Mouse (Mus musculus) embryonic facial prominence, embryonic 14.5 days (tissue): Measurements from ENCODE around the gene Atoh8. TPM values are rescaled to one million over a fixed set of nuclear protein-coding genes. Genes with fewer than 3 reads are reported as not detected.

Experiments
- ATAC-seq: fragments of 200-750 bp; cut with Nextera tagmentation; 2 replicates; pipeline ENCODE4 v1.8.0; 2017; ENCODE audit warnings: low read depth, moderate number of reproducible peaks, moderate TSS enrichment
- DNase-seq: peaks from one replicate; pipeline ENCODE4 v3.0.0-alpha.2; 2015; ENCODE audit warnings: low spot score
- H3K27ac ChIP-seq: fragments of 300-500 bp; sonication (generic); replicated peaks from 2 replicates; pipeline ENCODE4 v1.5.1; 2014; ENCODE audit warnings: low read depth, mild to moderate bottlenecking, low read length, moderate library complexity
- H3K27me3 ChIP-seq: fragments of 300-500 bp; sonication (generic); replicated peaks from 2 replicates; pipeline ENCODE4 v1.6.1; 2014; ENCODE audit warnings: low read length; ENCODE audit not compliant: control insufficient read depth, insufficient read depth
- H3K36me3 ChIP-seq: fragments of 300-500 bp; sonication (generic); 2 replicates; pipeline ENCODE4 v1.6.1; 2014; ENCODE audit warnings: low read length, mixed read lengths; ENCODE audit not compliant: control insufficient read depth, insufficient read depth
- H3K4me1 ChIP-seq: fragments of 300-500 bp; sonication (generic); 2 replicates; pipeline ENCODE4 v1.6.1; 2014; ENCODE audit warnings: antibody characterized with exemption, low read length; ENCODE audit not compliant: control insufficient read depth, insufficient read depth
- H3K4me2 ChIP-seq: fragments of 300-500 bp; sonication (generic); 2 replicates; pipeline ENCODE4 v1.6.1; 2014; ENCODE audit warnings: low read depth, mild to moderate bottlenecking, low read length, moderate library complexity, mixed read lengths
- H3K4me3 ChIP-seq: fragments of 300-500 bp; sonication (generic); 2 replicates; pipeline ENCODE4 v1.5.1; 2014; ENCODE audit warnings: low read depth, mild to moderate bottlenecking, low read length
- H3K9ac ChIP-seq: fragments of 300-500 bp; sonication (generic); 2 replicates; pipeline ENCODE4 v1.6.1; 2014; ENCODE audit warnings: low read depth, mild to moderate bottlenecking, low read length, moderate library complexity, mixed read lengths
- H3K9me3 ChIP-seq: fragments of 300-500 bp; sonication (generic); 2 replicates; pipeline ENCODE4 v1.6.1; 2016; ENCODE audit warnings: low read length; ENCODE audit not compliant: control insufficient read depth
- WGBS: fragments of 180-500 bp; shearing (Covaris S2); extraction: QIAGEN DNeasy Blood & Tissue Kit; methylation state at CpG from one replicate; pipeline ENCODE4 v1.1.7; 2014; 5-methylcytosine and 5-hydroxymethylcytosine counted together
- polyA plus RNA-seq: library from polyadenylated mRNA; unstranded; fragments of >200 nt; fragmentation: Nextera tagmentation; extraction: Ambion mirVana; gene quantifications from 2 replicates; pipeline ENCODE4 v1.2.1, GENCODE M21; 2014

The Atoh8 gene
- polyA plus RNA-seq, 1 experiment from 2014 or later = 12.9 TPM

GRCm38 (mm10) chr6:72240042-72240441 lies 4.7 kb upstream of the Atoh8 start:
- Histone ChIP-seq H3K4me1 (peaks cover 43% of the 10 kb centered on the region), H3K4me2 (no peak overlapping the region), H3K27me3 (peaks cover 13% of the 10 kb centered on the region; the same call in 1 of the 2 replicates), H3K9me3 (no peaks in the 10 kb centered on the region), H3K27ac (no peak overlapping the region), H3K9ac (no peak overlapping the region), H3K36me3 (no peaks in the 10 kb centered on the region), H3K4me3 (no peak overlapping the region)
- WGBS = 73% methylated on average over 2 of the region's 2 CpGs
- ATAC-seq (no peak), DNase-seq (no peak)

GRCm38 (mm10) chr6:72237035-72237434 lies 1.7 kb upstream of the Atoh8 start:
- no peak overlapping the region for H3K4me2 ChIP-seq
- no peaks in the 10 kb centered on the region for H3K36me3 ChIP-seq
- no peak overlapping the region for H3K27ac ChIP-seq
- 0% methylated on average over 5 of the region's 5 CpGs for WGBS
- H3K9ac ChIP-seq = no peak overlapping the region
- peaks cover 32% of the 10 kb centered on the region for H3K4me1 ChIP-seq
- peak; percentile 92 for DNase-seq
- no peak overlapping the region for H3K4me3 ChIP-seq
- peaks cover 13% of the 10 kb centered on the region; the same call in 1 of the 2 replicates for H3K27me3 ChIP-seq
- no peaks in the 10 kb centered on the region for H3K9me3 ChIP-seq
- no peak for ATAC-seq

- ATAC-seq = no peak
- 0 out of 2 replicates have a peak overlapping the region, but pooled peaks have one; percentile 75 for H3K27ac ChIP-seq
- WGBS = 36% methylated on average over 16 of the region's 16 CpGs
- no peaks in the 10 kb centered on the region for H3K9me3 ChIP-seq
- peaks cover 29% of the 10 kb centered on the region for H3K4me1 ChIP-seq
- no peak for DNase-seq
- H3K4me3 ChIP-seq = peak overlapping the region; percentile 67
- peaks cover 13% of the 10 kb centered on the region; the same call in 1 of the 2 replicates for H3K27me3 ChIP-seq
- no peaks in the 10 kb centered on the region for H3K36me3 ChIP-seq
- peak overlapping the region; percentile 96 for H3K4me2 ChIP-seq
- peak overlapping the region; percentile 66 for H3K9ac ChIP-seq
Observed at GRCm38 (mm10) chr6:72235807-72236407, 530 bp upstream of the Atoh8 start.

GRCm38 (mm10) chr6:72234372-72235097 lies 842 bp downstream of the Atoh8 start:
- H3K4me2 ChIP-seq = peak overlapping the region; percentile 96
- no peaks in the 10 kb centered on the region for H3K9me3 ChIP-seq
- H3K27ac ChIP-seq = peak overlapping the region; percentile 75
- peaks cover 7% of the 10 kb centered on the region; the same call in 1 of the 2 replicates for H3K27me3 ChIP-seq
- ATAC-seq (peak; percentile 30; the same call in 1 of the 2 replicates), DNase-seq (peak; percentile 75)
- H3K4me3 ChIP-seq = peak overlapping the region; percentile 67
- peaks cover 32% of the 10 kb centered on the region for H3K4me1 ChIP-seq
- 0% methylated on average over 47 of the region's 79 CpGs for WGBS
- H3K36me3 ChIP-seq = no peaks in the 10 kb centered on the region
- H3K9ac ChIP-seq = peak overlapping the region; percentile 66

- no peak overlapping the region for H3K27ac ChIP-seq
- peak overlapping the region; percentile 96 for H3K4me2 ChIP-seq
- peak overlapping the region; percentile 66 for H3K9ac ChIP-seq
- H3K36me3 ChIP-seq = no peaks in the 10 kb centered on the region
- ATAC-seq (no peak), DNase-seq (no peak)
- H3K9me3 ChIP-seq = no peaks in the 10 kb centered on the region
- H3K4me1 ChIP-seq = peaks cover 32% of the 10 kb centered on the region
- peaks cover 5% of the 10 kb centered on the region; the same call in 1 of the 2 replicates for H3K27me3 ChIP-seq
- WGBS = 0% methylated on average over 6 of the region's 13 CpGs
- peak overlapping the region; percentile 67 for H3K4me3 ChIP-seq
Observed at GRCm38 (mm10) chr6:72233950-72234349, 1.4 kb downstream of the Atoh8 start.

- DNase-seq (no peak), ATAC-seq (no peak)
- Histone ChIP-seq H3K4me3 (peak overlapping the region; percentile 67), H3K4me2 (peak overlapping the region; percentile 96), H3K27me3 (no peaks in the 10 kb centered on the region), H3K4me1 (peaks cover 32% of the 10 kb centered on the region), H3K36me3 (no peaks in the 10 kb centered on the region), H3K27ac (no peak overlapping the region), H3K9me3 (no peaks in the 10 kb centered on the region), H3K9ac (peak overlapping the region; percentile 66; the same call in 1 of the 2 replicates)
- 61% methylated on average over 5 of the region's 5 CpGs for WGBS
Observed at GRCm38 (mm10) chr6:72232870-72233269, 2.5 kb downstream of the Atoh8 start.

- WGBS = 90% methylated on average over 14 of the region's 14 CpGs
- DNase-seq = no peak
- Histone ChIP-seq H3K9me3 (no peaks in the 10 kb centered on the region), H3K36me3 (no peaks in the 10 kb centered on the region), H3K4me2 (peak overlapping the region; percentile 96), H3K4me1 (peaks cover 32% of the 10 kb centered on the region), H3K9ac (no peak overlapping the region), H3K27ac (no peak overlapping the region), H3K27me3 (no peaks in the 10 kb centered on the region), H3K4me3 (peak overlapping the region; percentile 67; the same call in 1 of the 2 replicates)
- no peak for ATAC-seq
Observed at GRCm38 (mm10) chr6:72232411-72232810, 3.0 kb downstream of the Atoh8 start.

- peaks cover 31% of the 10 kb centered on the region for H3K4me1 ChIP-seq
- no peaks in the 10 kb centered on the region for H3K9me3 ChIP-seq
- H3K27me3 ChIP-seq = no peaks in the 10 kb centered on the region
- 23% methylated on average over 3 of the region's 5 CpGs for WGBS
- peak; percentile 53; the same call in 1 of the 2 replicates for ATAC-seq
- H3K27ac ChIP-seq = no peak overlapping the region
- DNase-seq = peak; percentile 50
- no peaks in the 10 kb centered on the region for H3K36me3 ChIP-seq
- peak overlapping the region; percentile 37; the same call in 1 of the 2 replicates for H3K9ac ChIP-seq
- H3K4me3 ChIP-seq = no peak overlapping the region
- H3K4me2 ChIP-seq = peak overlapping the region; percentile 37
Observed at GRCm38 (mm10) chr6:72230875-72231274, 4.5 kb downstream of the Atoh8 start.
